Mouse (Mus musculus) heart, adult 8-10 months (tissue): ENCODE measurements around the gene Tceal3. TPM values are rescaled to one million over a fixed set of nuclear protein-coding genes. Genes with fewer than 3 reads are reported as not detected.
"Not testable (repeated sequence)": the region's sequence is repeated elsewhere in the genome, so short reads cannot be mapped to it uniquely, and the experiment has no call there.

Experiments
- DNase-seq: peaks from one replicate; pipeline ENCODE4 v3.0.0; 2022; ENCODE audit warnings: low spot score
- total RNA-seq, 4 experiments: library from RNA; stranded (reverse); gene quantifications; 2 replicates each; pipeline ENCODE4 v1.2.4; 2022

Gene Tceal3
- total RNA-seq: 1 to 10 TPM in 2 of 4 experiments, under 1 TPM in 2; 0.24 to 1.1 (median 0.92) TPM

GRCm38 (mm10) chrX:136590199-136590896 is at the start of gene Tceal3:
Gene Tceal3 (plus strand): TSS chrX:136590842.
- no peak for DNase-seq

GRCm38 (mm10) chrX:136543956-136544355 is 46.7 kb upstream of the Tceal3 start, which contains the start of gene Kir3dl2:
Gene Kir3dl2 (minus strand): TSS chrX:136544056.
- not testable (repeated sequence) for DNase-seq

GRCm38 (mm10) chrX:136569094-136569493 is 21.5 kb upstream of the Tceal3 start:
- not testable (repeated sequence) for DNase-seq

- DNase-seq: no peak
Measured at GRCm38 (mm10) chrX:136584617-136585016, 6.0 kb upstream of the Tceal3 start.

GRCm38 (mm10) chrX:136590897-136591257 is 235 bp downstream of the Tceal3 start:
- no peak for DNase-seq

GRCm38 (mm10) chrX:136599416-136599815 is 8.8 kb downstream of the Tceal3 start:
- no peak for DNase-seq

- no peak for DNase-seq
Measured at GRCm38 (mm10) chrX:136606951-136607350, 16.3 kb downstream of the Tceal3 start.

GRCm38 (mm10) chrX:136607395-136607794 is 16.8 kb downstream of the Tceal3 start:
- DNase-seq: no peak

GRCm38 (mm10) chrX:136611346-136611745 is 20.7 kb downstream of the Tceal3 start:
- DNase-seq: no peak

- DNase-seq: not testable (repeated sequence)
Measured at GRCm38 (mm10) chrX:136615889-136616288, 25.2 kb downstream of the Tceal3 start.

- DNase-seq: no peak
Measured at GRCm38 (mm10) chrX:136624905-136625569, 34.4 kb downstream of the Tceal3 start.

- no peak for DNase-seq
Measured at GRCm38 (mm10) chrX:136625959-136626358, 35.3 kb downstream of the Tceal3 start.

GRCm38 (mm10) chrX:136635116-136635515 is 44.5 kb downstream of the Tceal3 start:
- DNase-seq: no peak

- no peak for DNase-seq
Measured at GRCm38 (mm10) chrX:136639754-136640153, 49.1 kb downstream of the Tceal3 start.

GRCm38 (mm10) chrX:136645857-136646256 is 55.2 kb downstream of the Tceal3 start:
- not testable (repeated sequence) for DNase-seq

GRCm38 (mm10) chrX:136666281-136666706 is 75.7 kb downstream of the Tceal3 start:
- DNase-seq: no peak

GRCm38 (mm10) chrX:136666762-136667464 is 76.3 kb downstream of the Tceal3 start:
- DNase-seq: not testable (repeated sequence)

GRCm38 (mm10) chrX:136668794-136669193 is 78.2 kb downstream of the Tceal3 start:
- no peak for DNase-seq

- DNase-seq: no peak
Measured at GRCm38 (mm10) chrX:136680989-136681388, 90.3 kb downstream of the Tceal3 start.

GRCm38 (mm10) chrX:136691606-136692293 is 101.1 kb downstream of the Tceal3 start:
- DNase-seq: not testable (repeated sequence)

- no peak for DNase-seq
Measured at GRCm38 (mm10) chrX:136692294-136692675, 101.6 kb downstream of the Tceal3 start.

GRCm38 (mm10) chrX:136693196-136693595 is 102.6 kb downstream of the Tceal3 start:
- no peak for DNase-seq
